Mouse (Mus musculus) liver, embryonic 13.5 days (tissue): ENCODE results near the gene Vmp1. TPM values are rescaled to one million over a fixed set of nuclear protein-coding genes. Genes with fewer than 3 reads are reported as not detected.

Experiments
- ATAC-seq: fragments of 200-750 bp; cut with Nextera tagmentation; 2 replicates; pipeline ENCODE4 v1.8.0; 2017; ENCODE audit warnings: low read depth, mild to moderate bottlenecking, moderate number of reproducible peaks, moderate library complexity
- DNase-seq: peaks from one replicate; pipeline ENCODE4 v3.0.0; 2022
- H3K27ac ChIP-seq: fragments of 300-500 bp; sonication (generic); 2 replicates; pipeline ENCODE4 v1.5.1; 2015; ENCODE audit warnings: moderate library complexity, mild to moderate bottlenecking, inconsistent platforms
- H3K27me3 ChIP-seq: fragments of 300-500 bp; sonication (generic); 2 replicates; pipeline ENCODE4 v1.6.1; 2015; ENCODE audit warnings: mild to moderate bottlenecking, inconsistent platforms
- H3K36me3 ChIP-seq: fragments of 300-500 bp; sonication (generic); 2 replicates; pipeline ENCODE4 v1.6.1; 2015; ENCODE audit warnings: mild to moderate bottlenecking, inconsistent platforms
- H3K4me1 ChIP-seq: fragments of 300-500 bp; sonication (generic); replicated peaks from 2 replicates; pipeline ENCODE4 v1.6.1; 2015; ENCODE audit warnings: inconsistent platforms
- H3K4me2 ChIP-seq: fragments of 300-500 bp; sonication (generic); 2 replicates; pipeline ENCODE4 v1.6.1; 2015; ENCODE audit warnings: inconsistent platforms, mild to moderate bottlenecking, moderate library complexity
- H3K4me3 ChIP-seq: fragments of 300-500 bp; sonication (generic); replicated peaks from 2 replicates; pipeline ENCODE4 v1.5.1; 2015; ENCODE audit warnings: mild to moderate bottlenecking, inconsistent platforms
- H3K9ac ChIP-seq: fragments of 300-500 bp; sonication (generic); 2 replicates; pipeline ENCODE4 v1.6.1; 2015; ENCODE audit warnings: mild to moderate bottlenecking, inconsistent platforms
- H3K9me3 ChIP-seq: fragments of 300-500 bp; sonication (generic); replicated peaks from 2 replicates; pipeline ENCODE4 v1.6.1; 2016; ENCODE audit warnings: inconsistent platforms
- WGBS: fragments of 180-500 bp; shearing (Covaris S2); methylation state at CpG from one replicate; pipeline ENCODE4 v1.1.7; 2015; ENCODE audit not compliant: insufficient replicate concordance; 5-methylcytosine and 5-hydroxymethylcytosine counted together
- polyA plus RNA-seq: library from polyadenylated mRNA; unstranded; fragments of >200 nt; fragmentation: Nextera tagmentation; extraction: Ambion mirVana; gene quantifications from 2 replicates; pipeline ENCODE4 v1.2.1, GENCODE M21; 2015

Vmp1 gene
- polyA plus RNA-seq, 1 experiment from 2014 or later = 89.2 TPM

DNA sequence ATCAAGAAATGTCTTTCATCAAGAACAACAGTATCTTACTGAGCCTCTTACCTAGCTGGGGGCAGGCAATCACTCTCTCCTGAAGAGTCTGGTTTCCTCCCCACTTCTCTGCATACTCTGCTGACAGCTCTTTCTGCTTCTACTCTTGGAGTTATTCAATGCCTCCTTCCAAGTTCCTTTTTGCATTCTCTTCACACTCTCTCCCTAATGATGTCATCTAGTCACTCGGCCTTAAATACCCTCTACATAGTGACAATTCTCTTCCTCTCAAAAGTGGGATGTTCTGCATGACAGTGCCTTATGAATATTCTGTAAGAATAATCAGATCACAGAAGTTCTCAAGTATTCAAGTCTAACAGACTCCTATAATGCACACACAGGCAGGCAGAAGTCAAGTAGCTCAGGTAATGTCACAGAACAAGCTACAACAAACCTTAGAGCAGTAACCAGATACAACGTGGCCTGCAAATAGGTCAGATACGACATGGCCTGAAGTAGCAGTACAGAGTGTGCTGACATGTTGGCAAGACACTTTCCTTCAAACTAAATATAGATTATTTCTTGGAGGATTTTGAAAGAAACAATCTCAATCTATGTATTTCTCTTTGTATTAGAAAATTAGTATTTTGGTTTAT lies 12.5 kb downstream of the Vmp1 start:
- ATAC-seq (no peak), DNase-seq (no peak)
- Histone ChIP-seq H3K4me1 (peaks cover 85% of the 10 kb centered on the region), H3K4me3 (no peak overlapping the region), H3K27me3 (no peaks in the 10 kb centered on the region), H3K36me3 (no peaks in the 10 kb centered on the region), H3K9me3 (no peaks in the 10 kb centered on the region), H3K9ac (0 out of 2 replicates have a peak overlapping the region, but pooled peaks have one; percentile 0), H3K4me2 (no peak overlapping the region), H3K27ac (peak overlapping the region; percentile 47)
- 60% methylated on average over 3 of the region's 3 CpGs for WGBS

DNA sequence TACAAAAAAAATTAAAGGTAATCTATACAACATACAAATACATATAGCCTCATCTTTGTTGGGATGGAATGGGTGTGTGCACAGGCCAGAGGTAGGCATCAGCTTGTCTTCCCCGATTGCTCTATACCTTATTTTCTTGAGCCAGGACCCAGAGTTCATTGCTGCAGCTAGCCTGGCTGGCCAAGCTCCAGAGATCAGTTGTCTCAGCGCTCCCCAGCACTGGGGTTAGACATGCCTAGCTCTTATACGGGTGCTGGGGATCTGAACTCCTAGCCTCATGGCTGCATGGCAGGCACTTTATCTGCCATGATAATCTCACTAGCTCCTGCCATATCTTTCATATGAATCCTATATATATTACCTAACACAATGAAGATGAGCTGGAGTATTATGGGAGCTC lies 15.5 kb downstream of the Vmp1 start:
- ATAC-seq (no peak), DNase-seq (no peak)
- H3K4me1 ChIP-seq = peaks cover 87% of the 10 kb centered on the region
- H3K9ac ChIP-seq = peak overlapping the region; percentile 54
- peak overlapping the region; percentile 47 for H3K4me2 ChIP-seq
- no peak overlapping the region for H3K4me3 ChIP-seq
- H3K27ac ChIP-seq = peak overlapping the region; percentile 92
- no peaks in the 10 kb centered on the region for H3K9me3 ChIP-seq
- no peaks in the 10 kb centered on the region for H3K27me3 ChIP-seq
- peaks cover 18% of the 10 kb centered on the region for H3K36me3 ChIP-seq
- WGBS = 58% methylated on average over 3 of the region's 3 CpGs

DNA sequence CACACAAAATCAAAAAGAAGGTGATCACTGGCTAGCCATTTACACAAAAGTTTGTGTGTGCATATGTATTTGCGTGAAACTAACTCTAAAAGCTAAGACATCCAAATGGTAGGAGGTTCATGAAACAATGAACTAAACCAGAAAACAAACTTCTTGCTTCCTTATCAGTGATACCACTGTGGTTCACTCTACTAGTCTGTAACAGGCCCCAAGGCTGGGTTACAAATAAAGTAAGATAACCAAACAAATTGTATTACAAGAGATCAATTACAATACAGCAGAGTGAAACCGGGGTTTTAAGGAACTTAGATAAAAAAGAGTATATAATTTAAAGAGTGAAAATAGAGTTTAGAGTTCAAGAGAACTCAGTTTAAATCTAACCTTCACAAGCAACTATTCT lies 16.1 kb downstream of the Vmp1 start:
- no peaks in the 10 kb centered on the region for H3K9me3 ChIP-seq
- peak overlapping the region; percentile 54; the same call in 1 of the 2 replicates for H3K9ac ChIP-seq
- peaks cover 86% of the 10 kb centered on the region for H3K4me1 ChIP-seq
- WGBS = 37% methylated on average over 2 of the region's 2 CpGs
- peak overlapping the region; percentile 92 for H3K27ac ChIP-seq
- H3K27me3 ChIP-seq = no peaks in the 10 kb centered on the region
- DNase-seq (no peak), ATAC-seq (no peak)
- H3K4me2 ChIP-seq = peak overlapping the region; percentile 47
- H3K36me3 ChIP-seq = peaks cover 20% of the 10 kb centered on the region
- H3K4me3 ChIP-seq = no peak overlapping the region

DNA sequence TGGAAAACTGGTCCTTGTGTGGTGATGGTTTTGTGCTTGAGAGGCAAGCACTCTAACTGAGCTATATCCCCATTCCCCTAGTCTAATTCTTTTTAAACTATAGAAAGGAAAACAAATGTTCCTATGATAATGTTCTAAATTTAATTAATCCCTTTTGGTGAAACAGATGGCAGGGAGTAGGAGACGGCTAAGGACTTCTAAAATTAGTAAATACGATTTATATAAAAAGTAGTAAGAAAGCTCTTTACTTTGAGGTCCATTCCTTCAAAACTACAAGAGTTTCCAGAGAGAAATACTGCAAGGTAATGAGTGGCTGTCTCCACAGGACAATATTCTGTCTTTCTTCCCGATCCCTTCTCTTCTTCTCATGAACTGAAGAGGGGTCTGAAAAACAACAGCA lies 19.2 kb downstream of the Vmp1 start:
- H3K4me3 ChIP-seq = 0 out of 2 replicates have a peak overlapping the region, but pooled peaks have one; percentile 14
- H3K4me1 ChIP-seq = peaks cover 74% of the 10 kb centered on the region
- H3K27ac ChIP-seq = peak overlapping the region; percentile 98
- no peak for ATAC-seq
- peak overlapping the region; percentile 61 for H3K9ac ChIP-seq
- H3K9me3 ChIP-seq = no peaks in the 10 kb centered on the region
- peaks cover 43% of the 10 kb centered on the region for H3K36me3 ChIP-seq
- 71% methylated on average over 3 of the region's 3 CpGs for WGBS
- no peak for DNase-seq
- peak overlapping the region; percentile 61 for H3K4me2 ChIP-seq
- H3K27me3 ChIP-seq = no peaks in the 10 kb centered on the region

DNA sequence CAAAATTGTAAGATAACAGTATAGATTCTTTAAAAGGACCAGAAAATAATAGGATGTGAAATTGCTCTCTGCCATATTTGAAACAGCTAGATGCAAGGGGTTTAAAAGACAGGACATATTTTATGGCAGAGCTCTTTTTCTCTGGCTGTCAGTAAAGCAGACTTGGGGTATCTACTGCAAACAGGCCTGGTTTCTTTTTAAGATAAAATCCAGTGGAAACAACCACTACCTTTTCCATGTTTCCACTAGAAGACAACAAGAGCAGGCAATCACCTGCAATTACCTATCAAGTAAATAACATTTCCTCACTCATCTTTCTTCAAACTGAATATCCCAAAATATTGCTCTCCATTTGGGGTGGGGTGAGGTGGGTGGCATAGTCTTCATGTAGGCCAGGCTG lies 19.7 kb downstream of the Vmp1 start:
- Histone ChIP-seq H3K36me3 (peaks cover 47% of the 10 kb centered on the region), H3K4me2 (peak overlapping the region; percentile 61), H3K27ac (peak overlapping the region; percentile 98), H3K4me1 (peaks cover 70% of the 10 kb centered on the region), H3K9me3 (no peaks in the 10 kb centered on the region), H3K9ac (peak overlapping the region; percentile 61), H3K4me3 (0 out of 2 replicates have a peak overlapping the region, but pooled peaks have one; percentile 14), H3K27me3 (no peaks in the 10 kb centered on the region)
- DNase-seq (no peak), ATAC-seq (peak; percentile 60)

DNA sequence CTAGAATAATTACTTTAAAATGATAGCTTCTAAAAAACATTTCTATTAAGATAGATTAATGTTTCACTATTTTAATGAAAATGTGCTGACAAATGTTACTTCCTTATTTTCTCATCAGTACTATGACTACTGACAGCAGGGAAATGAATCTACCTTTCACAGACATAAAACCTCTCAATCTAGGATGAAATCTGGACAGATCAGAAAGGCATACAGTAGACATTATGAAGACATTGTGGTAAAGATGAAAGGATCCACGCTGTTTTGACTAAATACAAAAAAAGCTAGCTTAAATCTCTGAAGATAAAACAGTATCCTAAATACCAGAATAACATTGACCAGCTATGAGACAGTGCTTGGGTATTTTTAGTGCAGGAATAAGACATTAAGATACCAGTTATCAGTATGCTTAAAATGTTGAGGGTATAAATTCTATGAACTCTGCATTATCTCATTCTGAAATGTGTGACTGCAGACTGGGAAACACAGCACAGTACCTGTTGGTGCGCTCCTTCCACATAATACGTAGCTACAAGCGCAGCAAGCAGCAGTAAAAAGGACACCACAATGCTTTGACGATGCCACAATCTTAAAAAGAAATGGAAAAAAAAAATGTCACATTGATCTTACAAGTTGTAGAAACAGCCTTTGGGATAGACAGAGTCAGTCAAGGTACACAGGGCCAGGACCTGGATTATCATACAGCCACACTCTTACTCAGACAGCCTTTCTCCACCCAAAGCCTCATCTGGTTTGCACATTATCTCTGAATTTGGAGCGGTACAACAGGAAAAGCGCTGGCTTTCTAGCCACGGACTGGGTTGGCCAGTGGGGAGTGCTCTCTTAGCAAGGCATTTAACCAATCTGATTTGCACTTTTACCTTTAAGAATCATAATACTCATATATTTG lies 20.4 kb downstream of the Vmp1 start:
- H3K4me3 ChIP-seq = peak overlapping the region; percentile 32
- ATAC-seq = peak; percentile 98
- peak overlapping the region; percentile 98 for H3K27ac ChIP-seq
- no peaks in the 10 kb centered on the region for H3K9me3 ChIP-seq
- DNase-seq = peak; percentile 77
- peak overlapping the region; percentile 61 for H3K4me2 ChIP-seq
- H3K36me3 ChIP-seq = peaks cover 49% of the 10 kb centered on the region
- H3K9ac ChIP-seq = peak overlapping the region; percentile 61
- 28% methylated on average over 8 of the region's 8 CpGs for WGBS
- H3K4me1 ChIP-seq = peaks cover 68% of the 10 kb centered on the region
- no peaks in the 10 kb centered on the region for H3K27me3 ChIP-seq

DNA sequence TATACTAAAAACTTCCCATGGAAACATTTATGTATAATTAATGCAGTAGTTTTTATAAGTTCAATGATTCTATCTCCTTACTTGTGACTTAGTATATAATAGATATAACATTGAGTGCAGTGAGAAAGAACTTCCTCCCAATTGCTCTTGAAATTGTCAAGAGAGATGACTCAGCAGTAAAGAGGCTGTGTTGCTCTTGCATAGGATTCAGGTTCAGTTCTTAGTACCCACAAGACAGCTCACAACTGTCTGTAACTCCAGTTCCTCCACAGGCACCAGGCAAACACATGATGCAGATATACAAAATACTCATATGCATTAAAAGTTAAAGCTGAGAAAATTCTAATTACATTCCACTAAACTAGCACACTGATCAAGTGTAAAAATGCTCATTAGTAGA lies 25.8 kb downstream of the Vmp1 start:
- Histone ChIP-seq H3K27ac (peak overlapping the region; percentile 74), H3K9me3 (no peaks in the 10 kb centered on the region), H3K4me1 (peaks cover 42% of the 10 kb centered on the region), H3K27me3 (no peaks in the 10 kb centered on the region), H3K9ac (no peak overlapping the region), H3K4me2 (no peak overlapping the region), H3K36me3 (peaks cover 47% of the 10 kb centered on the region), H3K4me3 (no peak overlapping the region)
- no peak for DNase-seq
- peak; percentile 57; the same call in 1 of the 2 replicates for ATAC-seq

DNA sequence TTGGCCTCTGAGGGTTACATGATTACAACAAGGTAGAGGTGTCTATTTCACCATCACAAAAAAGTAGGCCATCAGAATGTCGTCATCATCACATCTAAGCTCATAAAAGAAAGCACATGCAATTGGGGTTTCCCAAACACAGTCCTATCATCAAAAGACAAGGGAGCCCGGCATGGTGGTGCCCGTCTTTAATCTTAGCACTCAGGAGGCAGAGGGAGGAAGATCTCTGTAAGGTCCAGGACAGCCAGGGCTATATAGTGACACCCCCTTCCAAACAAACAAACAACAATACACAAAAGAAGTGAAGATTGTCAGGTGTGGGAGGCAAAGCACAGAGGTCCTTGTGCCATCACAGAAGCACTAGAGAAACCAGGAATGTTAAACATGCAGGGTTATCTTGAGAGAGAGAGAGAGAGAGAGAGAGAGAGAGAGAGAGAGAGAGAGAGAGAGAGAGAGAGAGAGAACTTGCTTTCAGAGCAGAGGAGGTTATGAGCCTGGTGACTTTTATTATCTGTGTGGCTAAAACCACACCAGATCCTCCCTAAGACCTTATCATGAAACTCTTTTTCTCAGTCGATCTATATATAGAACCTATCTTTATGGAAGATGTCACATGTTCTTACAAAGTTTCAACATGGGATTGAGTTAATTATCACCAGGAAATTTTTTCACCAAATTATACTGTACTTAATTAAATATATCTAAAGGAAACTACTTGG lies 26.6 kb downstream of the Vmp1 start:
- H3K27ac ChIP-seq = peak overlapping the region; percentile 90

DNA sequence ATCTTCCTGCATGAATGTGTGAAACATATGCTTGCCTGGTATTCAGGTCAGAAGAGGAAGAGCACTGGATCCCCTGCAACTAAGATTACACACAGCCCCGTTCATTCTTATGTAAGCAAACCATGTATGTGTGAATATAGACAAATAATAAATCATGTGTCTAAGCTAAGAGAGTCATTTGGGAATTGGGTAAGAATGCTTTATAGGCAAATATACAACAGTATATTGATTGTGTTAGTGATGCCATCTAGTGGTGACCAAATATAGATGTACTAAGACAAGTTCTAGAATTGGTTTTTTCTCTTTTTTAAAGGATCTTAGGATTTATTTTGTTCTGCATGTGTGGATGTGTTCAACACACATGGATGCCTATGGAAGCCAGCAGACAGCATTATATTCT lies 28.0 kb downstream of the Vmp1 start:
- peak overlapping the region; percentile 90 for H3K27ac ChIP-seq
- H3K4me1 ChIP-seq = peaks cover 27% of the 10 kb centered on the region
- H3K4me3 ChIP-seq = no peak overlapping the region
- H3K9me3 ChIP-seq = no peaks in the 10 kb centered on the region
- H3K27me3 ChIP-seq = no peaks in the 10 kb centered on the region
- ATAC-seq (no peak), DNase-seq (no peak)
- no peak overlapping the region for H3K9ac ChIP-seq
- 66% methylated on average over 1 of the region's 1 CpGs for WGBS
- peaks cover 31% of the 10 kb centered on the region for H3K36me3 ChIP-seq
- no peak overlapping the region for H3K4me2 ChIP-seq

More for the DNA sequence above, 26.6 kb downstream of the Vmp1 start:
- Histone ChIP-seq H3K9ac (peak overlapping the region; percentile 51), H3K4me3 (peak overlapping the region; percentile 7; the same call in 1 of the 2 replicates), H3K4me2 (peak overlapping the region; percentile 42), H3K9me3 (no peaks in the 10 kb centered on the region), H3K36me3 (peaks cover 44% of the 10 kb centered on the region), H3K4me1 (peaks cover 34% of the 10 kb centered on the region), H3K27me3 (no peaks in the 10 kb centered on the region)
- ATAC-seq = peak; percentile 82
- 35% methylated on average over 4 of the region's 4 CpGs for WGBS
- no peak for DNase-seq

DNA sequence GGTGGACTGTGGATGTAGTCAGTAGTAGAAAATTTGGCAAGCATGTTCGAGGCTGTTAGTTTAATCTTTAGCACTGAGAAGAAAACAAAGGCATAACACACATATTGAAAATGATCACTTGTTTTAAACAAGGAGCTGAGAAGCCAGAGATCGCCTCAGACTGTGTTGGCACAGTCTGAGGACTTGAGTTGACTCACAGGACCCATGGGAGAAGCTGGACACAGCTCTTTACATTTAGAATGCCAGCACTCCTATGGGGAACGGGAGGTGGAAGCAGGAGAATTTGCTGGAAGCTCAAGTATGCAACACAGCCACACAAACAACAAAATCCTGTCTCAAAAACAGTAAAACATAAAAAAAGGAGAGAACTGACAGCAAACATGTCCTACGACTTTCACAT lies 29.5 kb downstream of the Vmp1 start:
- H3K4me1 ChIP-seq = peaks cover 27% of the 10 kb centered on the region
- H3K9ac ChIP-seq = no peak overlapping the region
- H3K4me2 ChIP-seq = no peak overlapping the region
- H3K9me3 ChIP-seq = no peaks in the 10 kb centered on the region
- DNase-seq (no peak), ATAC-seq (no peak)
- H3K27me3 ChIP-seq = no peaks in the 10 kb centered on the region
- 80% methylated on average over 4 of the region's 4 CpGs for WGBS
- H3K36me3 ChIP-seq = peaks cover 23% of the 10 kb centered on the region
- H3K27ac ChIP-seq = peak overlapping the region; percentile 47; the same call in 1 of the 2 replicates
- H3K4me3 ChIP-seq = no peak overlapping the region

DNA sequence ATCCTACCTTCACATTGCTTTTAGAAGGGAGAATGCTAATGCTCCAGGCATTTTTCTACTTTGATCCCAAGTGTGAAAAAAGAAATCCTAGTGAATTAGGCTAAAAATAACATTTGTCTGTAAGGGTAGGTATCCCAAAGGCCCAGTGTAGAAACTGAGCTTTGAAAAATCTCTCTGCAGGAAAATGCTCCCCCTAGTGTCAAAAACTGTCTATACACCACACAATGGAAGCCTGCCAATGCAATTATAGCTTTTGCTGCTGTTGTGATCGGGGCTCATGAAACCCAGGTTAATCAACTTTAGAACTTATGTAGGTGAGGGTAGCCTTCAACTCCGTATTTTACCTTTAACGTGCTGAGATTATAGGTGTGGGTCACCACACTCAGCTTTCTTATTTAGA lies 30.2 kb downstream of the Vmp1 start:
- Histone ChIP-seq H3K4me3 (no peak overlapping the region), H3K36me3 (peaks cover 20% of the 10 kb centered on the region; the same call in 1 of the 2 replicates), H3K4me1 (peaks cover 24% of the 10 kb centered on the region), H3K9me3 (no peaks in the 10 kb centered on the region), H3K4me2 (no peak overlapping the region), H3K9ac (no peak overlapping the region), H3K27ac (no peak overlapping the region), H3K27me3 (no peaks in the 10 kb centered on the region)
- DNase-seq (peak; percentile 50), ATAC-seq (no peak)
- WGBS = 29% methylated on average over 3 of the region's 3 CpGs
